In the genomic region with DNA sequence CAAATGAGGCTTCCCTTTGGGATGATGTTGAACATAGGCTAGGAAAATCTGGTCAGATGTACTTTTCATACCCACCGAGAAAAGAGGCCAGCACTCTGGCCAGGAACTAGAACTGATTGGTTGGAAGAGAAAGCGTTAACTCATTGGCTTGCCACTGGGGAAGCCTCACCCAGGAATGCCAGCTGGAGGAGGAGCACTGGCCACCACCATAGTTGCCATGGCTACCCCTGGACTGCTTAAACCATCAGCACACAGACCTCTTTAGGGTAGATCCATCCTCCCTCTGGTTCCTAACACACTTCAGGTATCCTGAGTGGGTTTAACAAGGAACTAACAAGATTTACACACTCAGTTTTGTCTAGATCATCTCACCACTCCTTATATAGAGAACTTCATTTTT, we compare ENCODE assay signal across 12 mouse cellular contexts.
"Had no signal": no experiment of that assay in that cellular context is flagged by ENCODE, and none has a peak within 500 bp of the region (broad histone marks: within the 10 kb centered on the region; RNA-seq: fewer than 3 reads in every experiment).

No protein-coding gene starts in this region.

- H3K36me3 ChIP-seq: intestine, embryonic 15.5 days; liver, embryonic 13.5 days; stomach, embryonic 15.5 days had no signal

- ATAC-seq: intestine, embryonic 15.5 days; liver, postnatal 0 days had no signal

- H3K4me1 ChIP-seq: intestine, embryonic 15.5 days; limb, embryonic 12.5 days; liver, embryonic 13.5 days; stomach, embryonic 15.5 days had no signal

- H3K4me2 ChIP-seq: intestine, embryonic 15.5 days; limb, embryonic 12.5 days; liver, embryonic 13.5 days; lung, embryonic 15.5 days; neural tube, embryonic 13.5 days; stomach, embryonic 15.5 days had no signal

- H3K9me3 ChIP-seq: intestine, embryonic 15.5 days; limb, embryonic 12.5 days; liver, embryonic 13.5 days; lung, embryonic 15.5 days; neural tube, embryonic 13.5 days; stomach, embryonic 15.5 days had no signal

- DNase-seq: kidney, adult 18-20 months; liver; liver, embryonic 13.5 days; midbrain, embryonic 14.5 days; thymus, adult 2 months; thymus, postnatal 25 days had no signal

- H3K9ac ChIP-seq: intestine, embryonic 15.5 days; limb, embryonic 12.5 days; liver, embryonic 13.5 days; liver, postnatal 0 days; lung, embryonic 15.5 days; neural tube, embryonic 13.5 days; stomach, embryonic 15.5 days had no signal

- H3K27me3 ChIP-seq: intestine, embryonic 15.5 days; limb, embryonic 12.5 days; liver, embryonic 13.5 days; lung, embryonic 15.5 days; neural tube, embryonic 13.5 days; stomach, embryonic 15.5 days had no signal

- H3K27ac ChIP-seq: intestine, embryonic 15.5 days; limb, embryonic 12.5 days; liver, embryonic 13.5 days; lung, embryonic 15.5 days; neural tube, embryonic 13.5 days; stomach, embryonic 15.5 days had no signal

- H3K4me3 ChIP-seq: intestine, embryonic 15.5 days; limb, embryonic 12.5 days; liver, embryonic 13.5 days; lung, embryonic 15.5 days; neural tube, embryonic 13.5 days; stomach, embryonic 15.5 days had no signal
